Mouse (Mus musculus) C2C12 (cell line): ENCODE data around the gene Fxyd4.

Source experiments
- CEBPB ChIP-seq: IDR thresholded peaks from one replicate; pipeline ENCODE4 v1.6.1; 2011; ENCODE audit warnings: low read depth, mild to moderate bottlenecking, control low read depth, moderate library complexity
- CTCF ChIP-seq: IDR thresholded peaks from one replicate; pipeline ENCODE4 v1.5.1; 2011; ENCODE audit not compliant: control insufficient read depth, insufficient read depth, insufficient read length
- FOSL1 ChIP-seq: IDR thresholded peaks from one replicate; pipeline ENCODE4 v1.8.0; 2011; ENCODE audit warnings: mild to moderate bottlenecking, low read length; ENCODE audit not compliant: poor library complexity, insufficient read depth, severe bottlenecking
- MAX ChIP-seq: IDR thresholded peaks from one replicate; pipeline ENCODE4 v1.6.1; 2011; ENCODE audit warnings: mild to moderate bottlenecking, control low read depth
- MYOD1 ChIP-seq: IDR thresholded peaks from one replicate; pipeline ENCODE4 v1.6.1; 2011; ENCODE audit warnings: low read depth; ENCODE audit not compliant: control insufficient read depth, insufficient read length
- MYOG ChIP-seq: IDR thresholded peaks from one replicate; pipeline ENCODE4 v1.6.1; 2011; ENCODE audit not compliant: control insufficient read depth, insufficient read length; ENCODE audit errors: extremely low read depth
- USF1 ChIP-seq: IDR thresholded peaks from one replicate; pipeline ENCODE4 v1.6.1; 2011; ENCODE audit warnings: low read depth, mild to moderate bottlenecking, control low read depth, moderate library complexity

- TF ChIP-seq FOSL1 (no peak), MYOG (no peak), CTCF (no peak), USF1 (no peak), MYOD1 (no peak), MAX (no peak), CEBPB (no peak)
Measured at GRCm38 (mm10) chr6:117910120-117910661, 27.3 kb downstream of the Fxyd4 start.
